Mouse (Mus musculus): ENCODE measurements at regions not wholly inside any gene's neighbourhood (a gene's known extent, or its start where the extent isn't known, plus 50 kb on each side); places are given as distances from the start of the nearest gene placed in this dataset.
A peak's percentile ranks its signal among the peaks of the same experiment; 100 is the strongest.

GRCm38 (mm10) chr2:9547771-9548590 lies 333.1 kb upstream of the 4930412O13Rik start:
- 81% methylated on average over 10 of the region's 10 CpGs for WGBS
- no peak for DNase-seq (ENCODE audit: low spot score)
- H3K9ac ChIP-seq (replicated peaks; ENCODE audit: low read length): no peak overlapping the region
- H3K4me2 ChIP-seq (ENCODE audit: low read depth, low read length): no peak overlapping the region
- H3K9me3 ChIP-seq (ENCODE audit: low read length): no peaks in the 10 kb centered on the region
- H3K4me3 ChIP-seq (ENCODE audit: low read length): no peak overlapping the region
- no peak overlapping the region for H3K27ac ChIP-seq
- no peaks in the 10 kb centered on the region for H3K4me1 ChIP-seq (ENCODE audit: insufficient read depth, low read length)
- H3K36me3 ChIP-seq (ENCODE audit: insufficient read depth, low read length): no peaks in the 10 kb centered on the region
- H3K27me3 ChIP-seq (ENCODE audit: insufficient read depth, low read length): no peaks in the 10 kb centered on the region
- TF ChIP-seq CTCF (IDR thresholded peaks at IDR 0.05; ENCODE audit: low read depth): no peak
- no peak for ATAC-seq

GRCm38 (mm10) chr2:9553313-9553712 lies 327.7 kb upstream of the 4930412O13Rik start:
- Histone ChIP-seq H3K36me3 (ENCODE audit: insufficient read depth, low read length) (no peaks in the 10 kb centered on the region), H3K4me2 (ENCODE audit: low read depth, low read length) (no peak overlapping the region), H3K9ac (replicated peaks; ENCODE audit: low read length) (no peak overlapping the region), H3K27ac (no peak overlapping the region), H3K4me3 (ENCODE audit: low read length) (no peak overlapping the region), H3K4me1 (ENCODE audit: insufficient read depth, low read length) (no peaks in the 10 kb centered on the region), H3K9me3 (ENCODE audit: low read length) (no peaks in the 10 kb centered on the region), H3K27me3 (ENCODE audit: insufficient read depth, low read length) (no peaks in the 10 kb centered on the region)
- ATAC-seq: no peak
- DNase-seq (ENCODE audit: low spot score): no peak
- TF ChIP-seq CTCF (IDR thresholded peaks at IDR 0.05; ENCODE audit: low read depth): no peak

GRCm38 (mm10) chr2:9564487-9565043 lies 316.5 kb upstream of the 4930412O13Rik start:
- Histone ChIP-seq H3K9ac (replicated peaks; ENCODE audit: low read length) (no peak overlapping the region), H3K27me3 (ENCODE audit: insufficient read depth, low read length) (no peaks in the 10 kb centered on the region), H3K4me2 (ENCODE audit: low read depth, low read length) (no peak overlapping the region), H3K4me3 (ENCODE audit: low read length) (no peak overlapping the region), H3K4me1 (ENCODE audit: insufficient read depth, low read length) (no peaks in the 10 kb centered on the region), H3K36me3 (ENCODE audit: insufficient read depth, low read length) (no peaks in the 10 kb centered on the region), H3K9me3 (ENCODE audit: low read length) (no peaks in the 10 kb centered on the region), H3K27ac (no peak overlapping the region)
- DNase-seq (ENCODE audit: low spot score) (no peak), ATAC-seq (no peak)
- no peak for TF ChIP-seq CTCF (IDR thresholded peaks at IDR 0.05; ENCODE audit: low read depth)
- 64% methylated on average over 6 of the region's 6 CpGs for WGBS

- Histone ChIP-seq H3K9ac (replicated peaks; ENCODE audit: low read length) (no peak overlapping the region), H3K36me3 (ENCODE audit: insufficient read depth, low read length) (no peaks in the 10 kb centered on the region), H3K4me1 (ENCODE audit: insufficient read depth, low read length) (no peaks in the 10 kb centered on the region), H3K9me3 (ENCODE audit: low read length) (no peaks in the 10 kb centered on the region), H3K4me2 (ENCODE audit: low read depth, low read length) (no peak overlapping the region), H3K4me3 (ENCODE audit: low read length) (no peak overlapping the region), H3K27me3 (ENCODE audit: insufficient read depth, low read length) (no peaks in the 10 kb centered on the region), H3K27ac (no peak overlapping the region)
- ATAC-seq (no peak), DNase-seq (ENCODE audit: low spot score) (no peak)
- WGBS: 62% methylated on average over 4 of the region's 4 CpGs
- TF ChIP-seq CTCF (IDR thresholded peaks at IDR 0.05; ENCODE audit: low read depth): no peak
These were observed 311.8 kb upstream of the 4930412O13Rik start for GRCm38 (mm10) chr2:9569220-9569619.

GRCm38 (mm10) chr2:9574196-9574595 lies 306.9 kb upstream of the 4930412O13Rik start:
- Histone ChIP-seq H3K36me3 (ENCODE audit: insufficient read depth, low read length) (no peaks in the 10 kb centered on the region), H3K27ac (no peak overlapping the region), H3K4me2 (ENCODE audit: low read depth, low read length) (no peak overlapping the region), H3K4me3 (ENCODE audit: low read length) (no peak overlapping the region), H3K9ac (replicated peaks; ENCODE audit: low read length) (no peak overlapping the region), H3K4me1 (ENCODE audit: insufficient read depth, low read length) (no peaks in the 10 kb centered on the region), H3K9me3 (ENCODE audit: low read length) (no peaks in the 10 kb centered on the region), H3K27me3 (ENCODE audit: insufficient read depth, low read length) (no peaks in the 10 kb centered on the region)
- WGBS: 48% methylated on average over 6 of the region's 6 CpGs
- no peak for TF ChIP-seq CTCF (IDR thresholded peaks at IDR 0.05; ENCODE audit: low read depth)
- peak; percentile 70 for ATAC-seq
- peak; percentile 41 for DNase-seq (ENCODE audit: low spot score)

GRCm38 (mm10) chr2:9574651-9575050 lies 306.4 kb upstream of the 4930412O13Rik start:
- TF ChIP-seq CTCF (IDR thresholded peaks at IDR 0.05; ENCODE audit: low read depth): no peak
- Histone ChIP-seq H3K4me2 (ENCODE audit: low read depth, low read length) (no peak overlapping the region), H3K4me1 (ENCODE audit: insufficient read depth, low read length) (no peaks in the 10 kb centered on the region), H3K9ac (replicated peaks; ENCODE audit: low read length) (no peak overlapping the region), H3K9me3 (ENCODE audit: low read length) (no peaks in the 10 kb centered on the region), H3K4me3 (ENCODE audit: low read length) (no peak overlapping the region), H3K27ac (no peak overlapping the region), H3K36me3 (ENCODE audit: insufficient read depth, low read length) (no peaks in the 10 kb centered on the region), H3K27me3 (ENCODE audit: insufficient read depth, low read length) (no peaks in the 10 kb centered on the region)
- WGBS: 87% methylated on average over 5 of the region's 5 CpGs
- DNase-seq (ENCODE audit: low spot score) (no peak), ATAC-seq (no peak)

GRCm38 (mm10) chr2:9577868-9578267 lies 303.2 kb upstream of the 4930412O13Rik start:
- Histone ChIP-seq H3K4me2 (ENCODE audit: low read depth, low read length) (no peak overlapping the region), H3K9ac (replicated peaks; ENCODE audit: low read length) (no peak overlapping the region), H3K27me3 (ENCODE audit: insufficient read depth, low read length) (no peaks in the 10 kb centered on the region), H3K9me3 (ENCODE audit: low read length) (no peaks in the 10 kb centered on the region), H3K27ac (no peak overlapping the region), H3K4me1 (ENCODE audit: insufficient read depth, low read length) (no peaks in the 10 kb centered on the region), H3K36me3 (ENCODE audit: insufficient read depth, low read length) (no peaks in the 10 kb centered on the region), H3K4me3 (ENCODE audit: low read length) (no peak overlapping the region)
- 84% methylated on average over 4 of the region's 4 CpGs for WGBS
- ATAC-seq: no peak
- DNase-seq (ENCODE audit: low spot score): no peak
- TF ChIP-seq CTCF (IDR thresholded peaks at IDR 0.05; ENCODE audit: low read depth): no peak
